Mouse (Mus musculus) fat pad, adult 2 months (tissue): ENCODE results near the gene Mpv17l2.

Source experiments
- DNase-seq: peaks from one replicate; pipeline ENCODE4 v3.0.0-alpha.2; 2011; ENCODE audit warnings: low read depth, low spot score; ENCODE audit errors: extremely low read depth

Mpv17l2 gene

GRCm38 (mm10) chr8:70752000-70752764, 8.6 kb downstream of the Mpv17l2 start:
- no peak for DNase-seq

GRCm38 (mm10) chr8:70750128-70750680, 10.5 kb downstream of the Mpv17l2 start:
- no peak for DNase-seq

- no peak for DNase-seq
These were observed 11.6 kb downstream of the Mpv17l2 start for GRCm38 (mm10) chr8:70749097-70749674.

GRCm38 (mm10) chr8:70748246-70749096, 12.3 kb downstream of the Mpv17l2 start:
- DNase-seq: no peak

- DNase-seq: no peak
These were observed 13.4 kb downstream of the Mpv17l2 start for GRCm38 (mm10) chr8:70747211-70747890.

GRCm38 (mm10) chr8:70746676-70747075, 14.1 kb downstream of the Mpv17l2 start:
- no peak for DNase-seq

GRCm38 (mm10) chr8:70745691-70746220, 15.0 kb downstream of the Mpv17l2 start:
- no peak for DNase-seq

- DNase-seq: no peak
These were observed 15.9 kb downstream of the Mpv17l2 start for GRCm38 (mm10) chr8:70744806-70745205.

GRCm38 (mm10) chr8:70743656-70744590, 16.8 kb downstream of the Mpv17l2 start:
- no peak for DNase-seq

- no peak for DNase-seq
These were observed 17.6 kb downstream of the Mpv17l2 start for GRCm38 (mm10) chr8:70742981-70743655.

GRCm38 (mm10) chr8:70742176-70742575, 18.6 kb downstream of the Mpv17l2 start:
- no peak for DNase-seq

- no peak for DNase-seq
These were observed 19.1 kb downstream of the Mpv17l2 start for GRCm38 (mm10) chr8:70741661-70742060.

- no peak for DNase-seq
These were observed 22.5 kb downstream of the Mpv17l2 start for GRCm38 (mm10) chr8:70738211-70738610.

GRCm38 (mm10) chr8:70737705-70738104, 23.0 kb downstream of the Mpv17l2 start:
- no peak for DNase-seq

- no peak for DNase-seq
These were observed 29.8 kb downstream of the Mpv17l2 start for GRCm38 (mm10) chr8:70730956-70731355.

GRCm38 (mm10) chr8:70729808-70730475, 30.8 kb downstream of the Mpv17l2 start:
- DNase-seq: no peak

- no peak for DNase-seq
These were observed 34.0 kb downstream of the Mpv17l2 start for GRCm38 (mm10) chr8:70726721-70727120.

- DNase-seq: no peak
These were observed 34.8 kb downstream of the Mpv17l2 start for GRCm38 (mm10) chr8:70725792-70726447.
